ENCODE assay signal across 10 mouse cellular contexts in genomic region chr2:80275136-80275535, GRCm38 (mm10). TPM values are rescaled to one million over a fixed set of nuclear protein-coding genes. Genes with fewer than 3 reads are reported as not detected.
A peak's percentile ranks its signal among the peaks of the same experiment; 100 is the strongest.
DNase-seq lines count a peak whose midpoint lies in the region; ATAC-seq lines count a peak whose summit lies in the region.
"Had no signal": no experiment of that assay in that cellular context is flagged by ENCODE, and none has a peak within 500 bp of the region (broad histone marks: within the 10 kb centered on the region; RNA-seq: fewer than 3 reads in every experiment).

No protein-coding gene starts in this region.

- no peak overlapping the region for H3K4me2 ChIP-seq in hindbrain, embryonic 14.5 days (replicated peaks)
- H3K4me2 ChIP-seq in hindbrain, embryonic 12.5 days (replicated peaks), result no peak overlapping the region
- H3K4me2 ChIP-seq: embryonic facial prominence, embryonic 15.5 days; limb, embryonic 12.5 days had no signal

- no peak overlapping the region for H3K27ac ChIP-seq in hindbrain, embryonic 14.5 days
- H3K27ac ChIP-seq in hindbrain, embryonic 12.5 days, result no peak overlapping the region
- H3K27ac ChIP-seq in embryonic facial prominence, embryonic 10.5 days (replicated peaks), result no peak overlapping the region
- H3K27ac ChIP-seq: embryonic facial prominence, embryonic 15.5 days; limb, embryonic 12.5 days had no signal

- no peaks in the 10 kb centered on the region for H3K27me3 ChIP-seq in hindbrain, embryonic 14.5 days (ENCODE audit: control insufficient read depth, insufficient read depth, low read length)
- no peaks in the 10 kb centered on the region for H3K27me3 ChIP-seq in hindbrain, embryonic 12.5 days
- no peaks in the 10 kb centered on the region for H3K27me3 ChIP-seq in embryonic facial prominence, embryonic 10.5 days (replicated peaks; ENCODE audit: low read depth, poor library complexity, severe bottlenecking)
- H3K27me3 ChIP-seq: embryonic facial prominence, embryonic 15.5 days; limb, embryonic 12.5 days had no signal

- ATAC-seq in hindbrain, embryonic 14.5 days (ENCODE audit: low FRiP score), result no peak
- ATAC-seq in hindbrain, embryonic 12.5 days (ENCODE audit: low FRiP score), result no peak
- ATAC-seq in activated CD4-positive, CD25-positive, alpha-beta regulatory T cell, adult 4 months, result no peak

- no peak overlapping the region for H3K4me3 ChIP-seq in hindbrain, embryonic 14.5 days (replicated peaks; ENCODE audit: low read length)
- H3K4me3 ChIP-seq in hindbrain, embryonic 12.5 days, result no peak overlapping the region
- H3K4me3 ChIP-seq in embryonic facial prominence, embryonic 10.5 days, result no peak overlapping the region
- H3K4me3 ChIP-seq: embryonic facial prominence, embryonic 15.5 days; limb, embryonic 12.5 days had no signal

- no peak overlapping the region for H3K9ac ChIP-seq in hindbrain, embryonic 14.5 days
- H3K9ac ChIP-seq in hindbrain, embryonic 12.5 days, result no peak overlapping the region
- H3K9ac ChIP-seq: embryonic facial prominence, embryonic 15.5 days; limb, embryonic 12.5 days had no signal

- DNase-seq in hindbrain, embryonic 14.5 days (ENCODE audit: low spot score), result peak; percentile 67
- peak; percentile 4 to 23 for DNase-seq in B cell, adult 2 months
- peak; percentile 51 for DNase-seq in MN1 (ENCODE audit: low spot score)
- DNase-seq in embryonic facial prominence, embryonic 10.5 days (ENCODE audit: low spot score), result peak; percentile 25
- DNase-seq in lung, postnatal 10 days, result peak; percentile 55
- DNase-seq in natural killer cell, adult 2 months (ENCODE audit: low spot score in 2 of 2), result no peak

- H3K9me3 ChIP-seq in hindbrain, embryonic 14.5 days (ENCODE audit: control insufficient read depth, low read length), result no peaks in the 10 kb centered on the region
- H3K9me3 ChIP-seq in hindbrain, embryonic 12.5 days (replicated peaks), result no peaks in the 10 kb centered on the region
- H3K9me3 ChIP-seq in embryonic facial prominence, embryonic 10.5 days, result no peaks in the 10 kb centered on the region
- H3K9me3 ChIP-seq: embryonic facial prominence, embryonic 15.5 days; limb, embryonic 12.5 days had no signal

- no peaks in the 10 kb centered on the region for H3K36me3 ChIP-seq in hindbrain, embryonic 14.5 days (replicated peaks; ENCODE audit: control insufficient read depth, insufficient read depth)
- no peaks in the 10 kb centered on the region for H3K36me3 ChIP-seq in hindbrain, embryonic 12.5 days
- no peaks in the 10 kb centered on the region for H3K36me3 ChIP-seq in embryonic facial prominence, embryonic 10.5 days (replicated peaks)
- H3K36me3 ChIP-seq: embryonic facial prominence, embryonic 15.5 days; limb, embryonic 12.5 days had no signal

- 57% methylated on average over 2 of the region's 2 CpGs for WGBS in hindbrain, embryonic 14.5 days
- 51% methylated on average over 2 of the region's 2 CpGs for WGBS in hindbrain, embryonic 12.5 days
- 48% methylated on average over 2 of the region's 2 CpGs for WGBS in embryonic facial prominence, embryonic 10.5 days

- H3K4me1 ChIP-seq in hindbrain, embryonic 14.5 days (replicated peaks; ENCODE audit: control insufficient read depth, insufficient read depth, low read length), result no peaks in the 10 kb centered on the region
- no peaks in the 10 kb centered on the region for H3K4me1 ChIP-seq in hindbrain, embryonic 12.5 days
- H3K4me1 ChIP-seq in embryonic facial prominence, embryonic 10.5 days, result no peaks in the 10 kb centered on the region
- H3K4me1 ChIP-seq: embryonic facial prominence, embryonic 15.5 days; limb, embryonic 12.5 days had no signal

RNA-seq across cellular contexts. Expression of gene Prdx6b, which starts 17.1 kb away (rescaled TPM):
- polyA plus RNA-seq in hindbrain, embryonic 14.5 days (2014; fragmentation: Nextera tagmentation; extraction: Ambion mirVana), result not detected in 2 replicates
- polyA plus RNA-seq in hindbrain, embryonic 12.5 days (2016; fragmentation: Nextera tagmentation; extraction: Ambion mirVana), result not detected in 2 replicates
- not detected in 2 replicates for polyA plus RNA-seq in embryonic facial prominence, embryonic 10.5 days (2016; fragmentation: Nextera tagmentation; extraction: Ambion mirVana)
- not detected for polyA plus RNA-seq in activated CD4-positive, CD25-positive, alpha-beta regulatory T cell, adult 4 months (2017; shearing (Covaris generic))
- polyA plus RNA-seq: embryonic facial prominence, embryonic 15.5 days; limb, embryonic 12.5 days had no signal

RNA-seq across cellular contexts. Expression of gene Dnajc10, which starts 40.1 kb away (rescaled TPM):
- polyA plus RNA-seq in hindbrain, embryonic 14.5 days (2014; fragmentation: Nextera tagmentation; extraction: Ambion mirVana), result 72.7 and 78.6 TPM in 2 replicates
- polyA plus RNA-seq in hindbrain, embryonic 12.5 days (2016; fragmentation: Nextera tagmentation; extraction: Ambion mirVana), result 86.6 and 97.0 TPM in 2 replicates
- polyA plus RNA-seq in embryonic facial prominence, embryonic 10.5 days (2016; fragmentation: Nextera tagmentation; extraction: Ambion mirVana), result 80.3 and 88.0 TPM in 2 replicates
- polyA plus RNA-seq in activated CD4-positive, CD25-positive, alpha-beta regulatory T cell, adult 4 months (2017; shearing (Covaris generic)), result 10 to 100 TPM; 42.6 to 45.8 TPM

Comparison
In these comparisons a context has a peak if more than half of its experiments do, and no peak if none do; other contexts are left out.
1. DNase-seq: peak in hindbrain, embryonic 14.5 days (single experiment), B cell, adult 2 months (2 of 2), MN1 (single experiment), embryonic facial prominence, embryonic 10.5 days (single experiment) and lung, postnatal 10 days (single experiment); none in natural killer cell, adult 2 months (0 of 2).